Mouse (Mus musculus): ENCODE data around the gene Wdr5b. TPM values are rescaled to one million over a fixed set of nuclear protein-coding genes. Genes with fewer than 3 reads are reported as not detected.
A peak's percentile ranks its signal among the peaks of the same experiment; 100 is the strongest.

The Wdr5b gene
- polyA plus RNA-seq, 1 experiment from 2014 or later, result 8.5 TPM

DNA sequence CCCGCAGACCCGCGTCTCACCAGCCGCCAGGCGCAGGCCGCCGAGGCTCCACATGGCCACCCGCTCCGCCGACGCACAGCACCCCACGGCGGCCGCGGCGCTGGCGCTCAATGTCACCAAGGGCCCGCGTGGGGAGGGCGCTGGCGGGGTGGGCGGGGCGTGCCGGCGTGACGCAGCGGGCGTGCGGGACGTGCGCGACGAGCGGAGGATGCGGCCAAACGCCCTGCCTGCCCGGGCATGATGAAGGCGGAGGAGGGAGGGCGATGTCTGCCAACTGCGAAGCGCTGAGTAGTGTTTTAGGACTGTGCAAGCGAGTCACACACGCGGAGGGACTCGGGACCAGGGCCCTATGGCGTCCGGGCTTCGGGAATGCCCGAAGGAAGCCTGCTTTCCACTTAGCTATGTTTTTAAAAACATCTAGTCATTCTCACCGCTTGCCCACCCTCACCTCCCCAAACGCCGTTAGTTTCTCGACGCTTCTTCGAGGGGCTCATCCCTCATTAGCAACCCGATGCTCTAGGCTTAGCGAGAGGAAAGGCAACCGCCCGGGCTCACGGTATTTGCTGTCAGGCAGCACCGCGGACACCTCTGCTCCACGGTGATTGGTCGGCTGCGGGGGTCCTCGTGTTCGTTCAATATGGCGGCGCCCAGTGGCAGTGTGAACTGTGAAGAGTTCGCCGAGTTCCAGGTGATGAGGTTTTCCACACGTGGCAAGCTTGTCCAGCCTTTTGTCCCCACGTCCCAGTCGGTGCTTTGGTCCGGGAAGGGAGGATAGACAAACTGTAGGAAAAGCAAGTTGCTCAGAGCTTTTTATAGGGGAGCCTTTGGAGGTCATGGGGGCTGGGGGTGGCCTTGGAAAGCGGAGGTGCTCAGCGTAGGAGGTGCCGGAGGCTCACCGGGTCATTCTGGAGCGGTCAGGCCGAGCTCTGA lies 30.7 kb downstream of the Wdr5b start, which contains the start of the genes Fam162a and Ccdc58:
Gene Fam162a (minus strand): TSS at position 145 of the 930 bp plus-strand sequence.
Gene Ccdc58 (plus strand): TSS at position 236 of the 930 bp plus-strand sequence.
- peak; percentile 93 for ATAC-seq (ENCODE audit: insufficient read depth, low FRiP score, low read depth)
- Histone ChIP-seq H3K36me3 (0 out of 2 replicates have a peak, but pooled peaks cover 3% of the 10 kb centered on the region), H3K4me3 (replicated peaks) (peak within 1 kb of the TSS; percentile 90), H3K9ac (peak within 1 kb of the TSS; percentile 84), H3K4me2 (peak within 1 kb of the TSS; percentile 60), H3K27me3 (replicated peaks) (no peaks in the 10 kb centered on the region), H3K9me3 (no peaks in the 10 kb centered on the region), H3K27ac (peak within 1 kb of the TSS; percentile 99), H3K4me1 (peaks cover 10% of the 10 kb centered on the region)
- WGBS, result under 1% methylated on average over 80 of the region's 81 CpGs

- no peaks in the 10 kb centered on the region for H3K27me3 ChIP-seq (replicated peaks)
- H3K27ac ChIP-seq, result peak overlapping the region; percentile 99
- H3K4me3 ChIP-seq (replicated peaks), result peak overlapping the region; percentile 90
- no peaks in the 10 kb centered on the region for H3K36me3 ChIP-seq
- H3K9ac ChIP-seq, result peak overlapping the region; percentile 84
- ATAC-seq (ENCODE audit: insufficient read depth, low FRiP score, low read depth), result no peak
- peaks cover 10% of the 10 kb centered on the region for H3K4me1 ChIP-seq
- H3K4me2 ChIP-seq, result peak overlapping the region; percentile 60
- H3K9me3 ChIP-seq, result no peaks in the 10 kb centered on the region
- 24% methylated on average over 8 of the region's 8 CpGs for WGBS
These were observed 31.5 kb downstream of the Wdr5b start for GRCm38 (mm10) chr16:36072410-36073011.

DNA sequence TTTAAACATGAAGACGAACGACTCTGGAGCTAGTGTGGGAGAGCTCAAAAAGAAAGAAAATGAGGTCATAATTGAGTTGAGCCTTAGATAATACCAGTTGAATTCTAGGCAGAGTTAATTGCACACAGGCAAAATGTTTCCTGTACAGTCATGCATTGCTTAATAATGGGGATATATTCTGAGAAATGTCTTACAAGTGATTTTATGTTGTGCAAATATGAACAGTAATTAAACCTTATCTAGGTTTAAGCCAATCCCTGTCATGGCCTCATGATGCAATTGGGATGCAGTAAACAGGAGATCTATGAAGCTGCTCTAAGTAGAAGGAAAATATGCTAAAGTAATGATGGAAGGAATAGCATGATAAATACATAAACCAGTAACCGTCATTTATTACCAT lies 33.8 kb downstream of the Wdr5b start:
- Histone ChIP-seq H3K9ac (no peak overlapping the region), H3K4me1 (peaks cover 1% of the 10 kb centered on the region; the same call in 1 of the 2 replicates), H3K27ac (no peak overlapping the region), H3K27me3 (replicated peaks) (no peaks in the 10 kb centered on the region), H3K4me2 (no peak overlapping the region), H3K9me3 (no peaks in the 10 kb centered on the region), H3K36me3 (no peaks in the 10 kb centered on the region), H3K4me3 (replicated peaks) (no peak overlapping the region)
- no peak for ATAC-seq (ENCODE audit: insufficient read depth, low FRiP score, low read depth)
- WGBS, result 75% methylated on average over 3 of the region's 3 CpGs

- H3K27ac ChIP-seq, result no peak overlapping the region
- no peaks in the 10 kb centered on the region for H3K9me3 ChIP-seq
- H3K4me2 ChIP-seq, result no peak overlapping the region
- no peak overlapping the region for H3K9ac ChIP-seq
- no peaks in the 10 kb centered on the region for H3K27me3 ChIP-seq (replicated peaks)
- no peak overlapping the region for H3K4me3 ChIP-seq (replicated peaks)
- 93% methylated on average over 3 of the region's 3 CpGs for WGBS
- no peaks in the 10 kb centered on the region for H3K4me1 ChIP-seq
- H3K36me3 ChIP-seq, result no peaks in the 10 kb centered on the region
- ATAC-seq (ENCODE audit: insufficient read depth, low FRiP score, low read depth), result no peak
These were observed 38.9 kb downstream of the Wdr5b start for GRCm38 (mm10) chr16:36079916-36080315.

DNA sequence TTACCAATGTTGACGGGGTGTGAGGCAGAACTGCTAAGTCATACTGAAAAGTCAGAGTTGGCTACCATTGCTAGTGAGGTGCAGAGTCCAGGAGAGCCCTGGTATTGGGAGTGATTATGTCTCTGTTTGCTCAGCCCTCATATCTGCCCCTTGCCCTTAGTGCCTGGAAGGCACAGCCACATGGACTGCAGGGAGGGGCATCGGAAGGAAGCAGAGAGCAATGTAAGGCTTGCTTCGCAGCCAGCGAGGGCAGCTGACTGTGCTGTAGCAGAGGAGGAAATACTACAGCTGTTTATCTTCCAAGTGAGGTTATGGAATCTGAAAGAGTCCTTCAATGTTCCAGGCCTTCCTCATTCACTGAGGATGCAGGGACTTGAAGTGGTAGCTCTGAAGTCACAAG lies 46.9 kb downstream of the Wdr5b start:
- Histone ChIP-seq H3K4me1 (no peaks in the 10 kb centered on the region), H3K36me3 (peaks cover 14% of the 10 kb centered on the region; the same call in 1 of the 2 replicates), H3K27me3 (replicated peaks) (no peaks in the 10 kb centered on the region), H3K9me3 (no peaks in the 10 kb centered on the region), H3K4me3 (replicated peaks) (no peak overlapping the region), H3K27ac (peak overlapping the region; percentile 16; the same call in 1 of the 2 replicates), H3K4me2 (no peak overlapping the region), H3K9ac (no peak overlapping the region)
- WGBS, result 76% methylated on average over 4 of the region's 4 CpGs
- ATAC-seq (ENCODE audit: insufficient read depth, low FRiP score, low read depth), result peak; percentile 86

GRCm38 (mm10) chr16:36089065-36089464 lies 48.1 kb downstream of the Wdr5b start:
- Histone ChIP-seq H3K4me1 (no peaks in the 10 kb centered on the region), H3K4me3 (replicated peaks) (no peak overlapping the region), H3K9ac (no peak overlapping the region), H3K27ac (no peak overlapping the region), H3K9me3 (no peaks in the 10 kb centered on the region), H3K36me3 (peaks cover 14% of the 10 kb centered on the region; the same call in 1 of the 2 replicates), H3K27me3 (replicated peaks) (no peaks in the 10 kb centered on the region), H3K4me2 (no peak overlapping the region)
- ATAC-seq (ENCODE audit: insufficient read depth, low FRiP score, low read depth), result no peak
- 80% methylated on average over 7 of the region's 7 CpGs for WGBS

GRCm38 (mm10) chr16:36089850-36090616 lies 49.0 kb downstream of the Wdr5b start:
- WGBS, result 70% methylated on average over 8 of the region's 8 CpGs
- no peak overlapping the region for H3K27ac ChIP-seq
- no peak overlapping the region for H3K9ac ChIP-seq
- no peak overlapping the region for H3K4me2 ChIP-seq
- ATAC-seq (ENCODE audit: insufficient read depth, low FRiP score, low read depth), result no peak
- H3K4me3 ChIP-seq (replicated peaks), result no peak overlapping the region
- H3K36me3 ChIP-seq, result peaks cover 14% of the 10 kb centered on the region; the same call in 1 of the 2 replicates
- H3K4me1 ChIP-seq, result no peaks in the 10 kb centered on the region
- no peaks in the 10 kb centered on the region for H3K9me3 ChIP-seq
- H3K27me3 ChIP-seq (replicated peaks), result no peaks in the 10 kb centered on the region

- Histone ChIP-seq H3K4me2 (no peak overlapping the region), H3K27me3 (replicated peaks) (no peaks in the 10 kb centered on the region), H3K9me3 (no peaks in the 10 kb centered on the region), H3K27ac (no peak overlapping the region), H3K9ac (no peak overlapping the region), H3K4me1 (no peaks in the 10 kb centered on the region), H3K4me3 (replicated peaks) (no peak overlapping the region), H3K36me3 (peaks cover 10% of the 10 kb centered on the region; the same call in 1 of the 2 replicates)
- no peak for ATAC-seq (ENCODE audit: insufficient read depth, low FRiP score, low read depth)
- WGBS, result 85% methylated on average over 11 of the region's 11 CpGs
These were observed 50.0 kb downstream of the Wdr5b start for GRCm38 (mm10) chr16:36090785-36091509.

Other genes starting within 250 kb of the Wdr5b start
- 1.8 and 2.3 TPM in 2 replicates for gene Parp14, start 169.6 kb upstream of the Wdr5b start, polyA plus RNA-seq (2015; fragmentation: Nextera tagmentation; extraction: Ambion mirVana)
- 9.7 and 10.0 TPM in 2 replicates for gene Parp9, start 102.7 kb upstream of the Wdr5b start, polyA plus RNA-seq (2015; fragmentation: Nextera tagmentation; extraction: Ambion mirVana)
- 6.8 and 7.6 TPM in 2 replicates for gene Dtx3l, start 102.0 kb upstream of the Wdr5b start, polyA plus RNA-seq (2015; fragmentation: Nextera tagmentation; extraction: Ambion mirVana)
- 33.3 and 35.9 TPM in 2 replicates for gene Kpna1, start 62.4 kb upstream of the Wdr5b start, polyA plus RNA-seq (2015; fragmentation: Nextera tagmentation; extraction: Ambion mirVana)
- 415 and 423 TPM in 2 replicates for gene Fam162a, start 30.4 kb downstream of the Wdr5b start, polyA plus RNA-seq (2015; fragmentation: Nextera tagmentation; extraction: Ambion mirVana)
- gene Ccdc58, start 30.5 kb downstream of the Wdr5b start, polyA plus RNA-seq (2015; fragmentation: Nextera tagmentation; extraction: Ambion mirVana), result 99.7 and 101 TPM in 2 replicates
- gene Csta1, start 90.1 kb downstream of the Wdr5b start, polyA plus RNA-seq (2015; fragmentation: Nextera tagmentation; extraction: Ambion mirVana), result 4.0 and 11.8 TPM in 2 replicates
- gene Stfa2l1, start 115.6 kb downstream of the Wdr5b start, polyA plus RNA-seq (2015; fragmentation: Nextera tagmentation; extraction: Ambion mirVana), result 13.8 and 17.6 TPM in 2 replicates
- gene Gm5483, start 143.0 kb downstream of the Wdr5b start, polyA plus RNA-seq (2015; fragmentation: Nextera tagmentation; extraction: Ambion mirVana), result 38.5 and 45.8 TPM in 2 replicates
- gene Gm5416, start 169.2 kb downstream of the Wdr5b start, polyA plus RNA-seq (2015; fragmentation: Nextera tagmentation; extraction: Ambion mirVana), result 2.4 and 2.6 TPM in 2 replicates
- gene 2010005H15Rik, start 180.3 kb downstream of the Wdr5b start, polyA plus RNA-seq (2015; fragmentation: Nextera tagmentation; extraction: Ambion mirVana), result 4.8 and 11.6 TPM in 2 replicates
- gene Stfa1, start 235.8 kb downstream of the Wdr5b start, polyA plus RNA-seq (2015; fragmentation: Nextera tagmentation; extraction: Ambion mirVana), result 65.4 and 81.5 TPM in 2 replicates